Mouse (Mus musculus) CH12.LX (cell line): Measurements from ENCODE around the gene Erc1.
"Not testable (repeated sequence)": the region's sequence is repeated elsewhere in the genome, so short reads cannot be mapped to it uniquely, and the experiment has no call there.

Experiments used
- CTCF ChIP-seq, 2 experiments: IDR thresholded peaks in 1 of 2; conservative IDR thresholded peaks in 1 of 2; 2 replicates each; pipeline ENCODE4 v1.5.1; 2011 to 2012; ENCODE audit warnings: low read depth in 2 of 2, low read length in 2 of 2, improper control_type of control experiment in 1 of 2, inconsistent platforms in 1 of 2, mild to moderate bottlenecking in 1 of 2, moderate library complexity in 1 of 2
- EP300 ChIP-seq: IDR thresholded peaks from 2 replicates; pipeline ENCODE4 v1.6.1; 2011; ENCODE audit warnings: low read length, improper control_type of control experiment
- KAT2A ChIP-seq: IDR thresholded peaks from 2 replicates; pipeline ENCODE4 v1.6.1; 2012; ENCODE audit warnings: low read length, improper control_type of control experiment, inconsistent platforms; ENCODE audit not compliant: insufficient replicate concordance
- MXI1 ChIP-seq: IDR thresholded peaks from 2 replicates; pipeline ENCODE4 v1.6.1; 2011; ENCODE audit warnings: mild to moderate bottlenecking, low read depth, low read length, improper control_type of control experiment

DNA sequence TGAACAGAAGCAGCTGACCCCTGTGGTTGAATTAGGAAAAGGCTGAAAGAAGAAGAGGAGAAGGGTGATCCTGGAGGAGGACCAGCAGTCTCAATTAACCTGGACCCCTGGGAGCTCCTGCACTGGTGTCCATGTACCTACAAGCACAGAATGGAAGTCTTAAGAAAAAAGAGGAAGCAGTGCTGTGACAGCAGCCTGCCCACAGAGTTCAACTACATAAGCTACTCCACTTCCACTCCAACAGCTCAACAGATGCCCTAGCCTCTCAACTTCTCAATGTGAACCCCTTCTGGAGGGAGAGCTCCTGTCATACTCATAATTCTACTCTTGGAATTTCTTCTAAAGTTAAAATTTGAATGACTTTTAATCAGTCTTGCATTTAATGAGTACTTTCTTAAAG lies 34.9 kb downstream of the Erc1 start:
- TF ChIP-seq EP300; MXI1; CTCF (conservative IDR thresholded peaks at IDR 0.05 in 1 of 2, IDR thresholded peaks at IDR 0.05 in 1 of 2; ENCODE audit: low read depth in 2 of 2, low read length in 2 of 2); KAT2A: not testable (repeated sequence)
